Mouse (Mus musculus) cerebral cortex, adult 2 months (tissue): ENCODE measurements around the gene Ampd3.

Source experiments
- WGBS: fragments of 180-500 bp; shearing (Covaris S2); methylation state at CpG from one replicate; pipeline ENCODE4 v1.1.7; 2018; 5-methylcytosine and 5-hydroxymethylcytosine counted together

Gene Ampd3

DNA sequence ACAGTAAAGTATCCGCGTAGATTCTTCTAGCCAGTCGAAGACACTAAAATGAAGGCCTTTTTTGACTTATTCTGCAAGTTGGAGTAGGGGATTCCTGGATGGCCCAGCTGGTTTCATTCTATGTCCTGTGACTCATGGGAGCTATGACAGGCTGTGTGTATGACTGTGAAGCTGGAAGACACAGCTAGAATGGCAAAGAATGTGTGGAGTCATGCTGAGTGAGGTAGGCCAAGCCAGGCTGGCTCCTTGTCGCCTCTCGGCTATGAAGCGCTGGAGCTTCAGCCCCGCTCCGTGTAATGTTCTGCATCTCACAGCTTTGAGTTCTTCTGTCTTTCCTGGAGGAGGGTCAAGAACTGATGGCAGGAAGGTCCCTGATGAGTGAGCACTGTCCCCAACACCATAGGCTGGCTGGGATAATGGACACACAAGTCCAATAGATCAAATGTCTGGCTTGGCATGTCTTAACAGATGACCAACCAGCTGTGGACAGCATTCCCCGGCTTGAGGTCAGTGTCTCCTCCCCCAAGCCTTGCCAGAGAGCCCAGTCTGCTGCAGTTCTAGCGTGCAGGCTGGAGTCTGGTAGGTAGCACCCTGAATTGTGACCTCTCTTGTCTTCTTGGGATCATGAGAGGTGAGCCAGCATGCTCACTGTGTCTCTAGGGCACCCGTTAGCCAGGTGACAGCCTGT lies 29.9 kb downstream of the Ampd3 start:
- 77% methylated on average over 11 of the region's 11 CpGs for whole genome bisulfite sequencing

DNA sequence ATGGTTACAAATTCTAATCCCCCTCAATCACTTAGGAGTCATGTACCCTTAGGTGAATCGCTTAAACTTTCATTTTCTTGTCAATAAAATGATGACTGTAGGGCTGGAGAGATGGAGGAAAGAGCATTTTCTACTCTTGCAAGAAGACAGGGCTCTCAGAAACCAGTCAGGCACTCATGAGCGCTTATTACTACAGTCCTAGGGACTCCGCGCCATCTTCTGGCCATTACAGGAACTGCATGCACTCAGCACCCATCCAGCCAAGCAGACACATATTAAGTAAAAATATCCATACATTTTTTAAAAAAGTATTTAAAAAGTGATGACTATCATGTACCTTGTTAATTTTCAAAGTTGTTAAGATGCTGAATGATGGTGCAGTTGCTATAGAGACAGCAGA lies 33.0 kb downstream of the Ampd3 start:
- WGBS: 2% methylated on average over 4 of the region's 4 CpGs

DNA sequence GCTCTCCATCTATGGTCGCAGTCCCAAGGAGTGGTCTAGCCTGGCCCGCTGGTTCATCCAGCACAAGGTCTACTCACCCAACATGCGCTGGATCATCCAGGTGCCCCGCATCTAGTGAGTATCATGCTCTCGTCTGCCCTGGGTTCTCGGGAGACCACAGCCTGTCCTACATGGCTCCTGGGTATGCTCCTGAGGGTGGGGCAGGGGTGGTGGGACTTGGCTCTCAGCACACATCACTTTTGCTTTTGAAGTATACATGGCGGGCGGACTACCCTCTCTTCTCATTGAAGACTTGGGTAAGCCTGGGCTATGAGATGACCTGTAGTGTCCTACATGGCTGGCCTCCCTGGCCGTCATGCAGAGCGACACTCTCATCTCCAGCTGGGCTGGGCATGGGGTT lies 35.1 kb downstream of the Ampd3 start:
- 94% methylated on average over 10 of the region's 10 CpGs for WGBS

DNA sequence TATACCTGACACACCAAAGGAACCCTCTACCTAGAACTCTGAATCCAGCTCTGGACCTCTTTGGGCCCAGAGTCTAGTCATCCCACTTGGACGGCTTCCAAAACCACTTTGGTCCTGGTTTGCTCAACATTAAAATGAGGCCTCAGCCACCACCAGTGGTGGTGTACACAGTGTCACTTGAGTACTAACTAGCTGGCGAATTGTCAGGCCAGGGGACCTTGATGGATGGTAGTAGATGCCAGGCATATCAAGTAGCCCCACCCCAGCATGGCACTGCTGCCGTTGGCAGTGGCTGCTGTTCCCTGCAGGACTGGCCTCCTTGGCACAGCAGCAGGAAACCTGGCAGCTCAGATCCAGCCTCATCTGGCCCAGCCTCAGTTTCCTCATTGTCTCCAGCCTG lies 36.3 kb downstream of the Ampd3 start:
- 64% methylated on average over 3 of the region's 3 CpGs for WGBS

DNA sequence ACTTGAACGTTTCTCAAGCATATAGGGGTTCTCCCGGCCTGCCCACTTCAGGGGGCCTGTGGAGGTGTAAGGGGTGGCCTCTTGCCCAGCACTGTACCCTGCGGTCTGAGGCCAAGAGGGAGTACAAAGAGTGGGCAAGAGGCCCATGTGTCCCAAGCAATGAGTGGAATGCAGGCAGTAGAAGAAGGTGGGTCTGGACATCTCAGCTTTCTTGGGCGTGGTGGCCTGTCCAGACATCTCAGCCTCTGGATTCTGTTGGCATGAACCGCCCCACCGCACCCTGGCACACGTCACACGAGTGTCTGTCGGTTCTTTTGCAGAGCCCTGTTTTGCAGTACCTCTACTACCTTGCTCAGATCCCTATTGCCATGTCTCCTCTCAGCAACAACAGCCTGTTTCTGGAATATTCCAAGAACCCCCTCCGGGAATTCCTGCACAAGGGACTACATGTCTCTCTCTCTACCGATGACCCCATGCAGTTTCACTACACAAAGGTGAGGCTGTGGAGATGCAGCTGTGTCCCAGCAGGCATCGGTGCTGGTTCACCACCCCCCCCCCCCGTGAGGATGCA lies 39.5 kb downstream of the Ampd3 start:
- 88% methylated on average over 13 of the region's 13 CpGs for WGBS

DNA sequence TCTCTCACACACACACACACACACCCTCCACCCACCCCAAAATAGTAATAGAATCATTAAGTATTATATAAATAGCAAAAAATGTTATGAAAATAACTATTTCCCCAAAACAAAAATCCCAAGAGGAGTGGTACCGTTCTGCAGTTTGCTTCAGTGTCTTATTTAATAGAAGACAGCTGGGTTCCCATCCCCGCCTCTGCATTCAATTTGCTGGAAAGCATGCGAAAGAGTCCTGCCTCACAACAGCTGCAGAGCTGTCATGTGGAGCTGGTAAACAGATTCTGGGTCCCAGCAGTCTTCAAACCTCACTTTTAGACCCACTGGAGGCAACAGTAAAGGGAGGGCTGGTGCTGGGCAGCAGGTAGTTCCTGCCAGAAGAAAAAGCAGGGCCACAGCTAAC lies 41.0 kb downstream of the Ampd3 start:
- whole genome bisulfite sequencing: 36% methylated on average over 3 of the region's 3 CpGs

DNA sequence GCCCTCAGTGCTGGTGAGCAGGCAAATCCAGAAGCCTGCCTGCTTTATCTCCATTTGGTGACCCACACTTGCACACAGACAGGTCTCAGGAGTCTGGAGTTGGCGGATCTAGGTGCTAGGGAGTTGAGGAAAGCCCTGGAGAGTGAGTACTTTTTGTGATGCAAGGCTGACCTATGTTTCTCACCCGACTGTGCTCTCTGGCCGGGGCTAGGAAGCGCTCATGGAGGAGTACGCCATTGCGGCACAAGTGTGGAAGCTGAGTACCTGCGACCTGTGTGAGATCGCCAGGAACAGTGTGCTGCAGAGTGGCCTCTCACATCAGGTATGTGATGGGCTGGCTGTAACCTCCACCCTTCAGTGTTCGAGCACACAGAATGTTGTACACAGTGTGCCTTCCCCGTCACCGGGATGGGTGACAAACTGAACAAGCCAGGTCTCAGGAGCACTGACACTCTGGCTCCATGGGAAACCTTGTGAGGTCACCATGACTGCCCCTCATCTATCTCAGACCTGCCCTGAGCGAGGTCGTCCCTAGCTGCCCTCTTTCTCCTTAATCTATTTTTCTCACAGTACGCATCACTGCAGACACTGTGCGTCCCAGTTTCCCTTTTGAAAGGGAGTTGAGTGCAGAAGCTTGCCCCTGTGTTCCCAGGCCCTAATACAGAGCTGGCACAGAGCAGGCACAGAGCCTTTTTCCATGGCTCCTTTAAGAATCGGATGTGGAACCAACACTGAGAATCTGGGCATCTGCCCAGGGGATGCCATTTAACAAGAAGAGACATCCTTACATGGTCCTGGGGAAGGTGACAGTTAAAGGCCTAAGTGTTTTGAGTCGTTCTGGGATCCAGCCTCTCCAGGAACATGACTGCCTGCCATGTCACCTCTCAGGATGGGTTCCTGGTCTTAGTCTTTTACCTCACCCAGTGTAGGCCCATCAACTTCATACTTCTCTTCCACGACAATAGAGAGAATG lies 41.9 kb downstream of the Ampd3 start:
- 79% methylated on average over 18 of the region's 18 CpGs for WGBS

DNA sequence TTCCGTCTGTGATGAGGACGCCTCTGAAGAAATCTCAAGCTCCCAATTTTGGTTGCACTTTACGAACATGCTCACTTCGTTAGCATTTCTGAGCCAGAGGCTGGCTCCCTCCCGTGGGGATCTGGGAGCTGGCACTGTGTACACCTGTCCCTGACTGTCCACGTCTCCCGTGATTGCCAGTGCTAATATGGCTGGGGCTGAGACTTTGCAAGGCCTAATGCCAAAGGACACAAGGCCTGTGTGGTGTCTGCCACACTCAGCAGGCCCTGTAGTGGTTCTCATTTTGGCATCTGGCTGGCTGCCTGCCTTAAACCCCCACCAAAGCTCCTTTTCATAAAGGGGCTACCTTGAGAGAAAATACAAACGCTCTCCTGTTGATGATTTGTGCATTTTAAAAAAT lies 43.0 kb downstream of the Ampd3 start:
- 67% methylated on average over 8 of the region's 8 CpGs for WGBS

DNA sequence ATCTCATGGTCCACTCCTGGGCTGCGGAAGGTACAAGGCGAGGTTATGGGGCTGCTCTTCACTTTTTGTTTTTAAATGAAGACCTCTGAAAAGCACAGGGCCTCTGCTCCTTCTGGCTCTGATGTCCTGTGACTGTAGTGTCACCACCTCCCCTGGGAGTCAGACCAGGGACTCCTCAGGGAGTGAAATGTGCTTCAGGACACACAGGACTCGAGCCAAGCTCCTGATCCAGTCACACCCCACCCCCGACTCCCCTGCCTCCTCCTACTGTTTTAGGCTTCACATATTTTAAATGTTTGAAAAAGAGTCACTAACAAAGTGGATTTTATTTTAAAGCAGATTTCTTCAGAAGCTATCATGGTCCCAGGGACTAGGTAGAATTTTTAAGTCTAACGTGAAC lies 43.5 kb downstream of the Ampd3 start:
- WGBS: 68% methylated on average over 5 of the region's 5 CpGs

DNA sequence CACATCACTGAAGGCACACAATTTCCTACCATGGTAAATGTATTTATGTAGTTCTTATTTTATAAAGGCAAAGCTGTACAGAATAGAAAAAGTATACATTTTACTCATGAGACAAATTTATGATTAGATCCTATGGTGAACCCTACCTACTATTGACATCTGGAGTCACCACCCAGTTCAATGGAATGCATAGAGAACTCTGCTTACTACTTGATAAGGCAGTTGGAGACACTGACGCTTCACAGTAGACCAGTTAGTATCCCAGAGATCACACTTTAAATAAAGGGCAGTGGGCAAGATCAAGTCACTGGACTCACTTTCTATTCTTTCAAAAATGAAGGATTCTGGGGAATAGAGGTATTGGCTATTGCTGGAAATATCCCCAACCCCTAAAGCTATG lies 46.0 kb downstream of the Ampd3 start:
- 98% methylated on average over 1 of the region's 1 CpGs for WGBS

DNA sequence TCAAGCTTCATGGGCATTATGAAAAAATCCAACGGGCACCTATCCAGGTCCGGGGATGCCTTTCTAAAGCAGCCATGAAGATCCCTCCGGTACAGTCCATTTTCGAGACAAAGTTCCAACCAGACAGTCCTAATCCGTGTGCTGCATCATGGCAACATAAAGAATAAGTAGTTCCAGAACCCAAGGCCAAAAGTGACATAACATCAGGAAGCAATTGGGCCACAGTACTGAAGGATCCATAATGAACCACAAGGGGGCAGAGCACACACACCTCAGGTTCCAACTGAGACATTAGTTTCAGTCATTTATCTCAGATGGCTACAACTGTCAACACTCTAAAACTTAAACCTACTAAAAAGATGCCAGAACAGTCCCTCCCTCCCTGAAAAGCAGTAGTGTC lies 48.0 kb downstream of the Ampd3 start:
- 41% methylated on average over 5 of the region's 5 CpGs for WGBS

DNA sequence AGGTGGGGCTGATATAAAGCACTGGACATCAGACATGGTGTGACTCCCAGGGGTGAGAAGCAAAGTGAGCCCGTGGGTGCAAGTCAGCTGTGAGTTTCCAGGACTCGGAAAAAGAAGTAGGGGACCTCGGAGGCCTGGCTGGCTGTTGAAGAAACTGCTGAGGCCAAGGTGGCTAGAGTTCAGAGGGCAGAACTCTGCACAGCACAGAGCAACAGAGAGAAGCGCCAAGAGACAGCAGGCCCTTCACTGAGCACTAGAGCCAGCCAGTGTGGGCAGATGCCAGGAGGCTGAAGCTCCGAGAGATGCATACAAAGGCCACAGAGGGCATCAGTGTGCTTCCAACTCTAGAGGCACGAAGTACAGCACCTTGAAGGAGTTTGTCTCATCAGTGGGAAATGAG lies 50.2 kb downstream of the Ampd3 start:
- 57% methylated on average over 6 of the region's 6 CpGs for WGBS

DNA sequence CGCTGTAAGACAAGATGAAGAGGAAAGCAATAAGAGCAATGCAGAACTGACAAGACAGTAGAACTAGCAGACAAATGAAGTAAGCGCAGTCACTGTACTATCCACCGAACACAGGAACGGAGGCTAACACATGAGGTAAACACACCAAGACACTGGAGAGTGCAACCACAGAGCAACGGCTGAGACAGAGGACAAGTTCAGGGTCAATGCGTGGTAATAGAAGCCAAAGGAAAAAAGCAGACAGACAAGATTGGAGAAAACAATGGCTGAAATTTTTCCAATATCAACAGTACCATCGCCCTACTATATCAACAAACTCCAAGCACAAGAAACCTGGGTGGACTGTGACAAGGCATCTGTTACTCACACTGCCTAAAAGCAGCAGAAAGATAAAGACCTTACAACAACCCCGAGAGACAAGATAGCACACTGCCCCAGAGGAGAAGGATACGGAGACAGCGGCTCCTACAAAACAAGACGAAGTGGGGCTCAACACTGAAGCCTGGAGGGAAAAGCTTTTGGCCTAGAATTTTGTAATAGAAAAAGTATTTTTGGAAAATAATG lies 50.9 kb downstream of the Ampd3 start:
- 79% methylated on average over 11 of the region's 11 CpGs for WGBS

DNA sequence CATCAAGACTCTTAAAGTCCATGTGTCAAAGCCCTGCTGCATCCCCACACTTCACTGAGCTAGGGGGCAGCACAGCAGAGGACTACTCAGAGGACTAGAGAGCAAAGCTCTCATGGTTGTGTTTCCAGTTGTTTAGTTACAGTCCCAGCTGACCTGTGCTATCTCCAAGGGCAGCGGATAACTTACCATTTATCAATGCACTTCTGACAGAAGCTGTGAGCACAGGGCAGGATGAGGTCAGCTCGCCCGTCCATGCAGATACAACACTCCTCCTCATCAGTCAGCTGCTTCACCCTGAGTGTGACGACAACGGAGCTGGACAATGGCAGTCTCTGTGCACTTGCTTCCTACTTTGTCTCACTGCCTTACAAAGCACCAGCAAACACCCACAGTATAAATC lies 53.1 kb downstream of the Ampd3 start:
- WGBS: 42% methylated on average over 5 of the region's 5 CpGs

DNA sequence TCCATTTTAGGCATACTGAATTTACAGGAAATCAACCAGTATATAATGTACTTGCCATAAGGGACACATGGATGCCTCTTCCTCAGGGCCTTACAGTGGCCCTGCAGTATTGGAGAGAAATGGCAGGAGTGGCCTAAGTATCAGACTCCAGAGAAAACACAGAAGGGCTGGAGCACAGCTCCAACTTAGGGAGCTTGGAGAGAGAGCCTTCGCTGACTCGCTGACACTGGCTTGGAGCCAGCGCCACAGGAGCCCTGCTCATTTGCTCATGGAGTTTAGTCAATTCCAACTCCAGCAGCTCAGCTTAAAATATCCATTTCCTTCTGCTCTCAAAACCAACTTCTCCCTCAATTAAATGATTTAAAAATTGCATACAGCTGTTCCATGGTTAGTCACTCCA lies 53.6 kb downstream of the Ampd3 start:
- WGBS: 14% methylated on average over 3 of the region's 3 CpGs

DNA sequence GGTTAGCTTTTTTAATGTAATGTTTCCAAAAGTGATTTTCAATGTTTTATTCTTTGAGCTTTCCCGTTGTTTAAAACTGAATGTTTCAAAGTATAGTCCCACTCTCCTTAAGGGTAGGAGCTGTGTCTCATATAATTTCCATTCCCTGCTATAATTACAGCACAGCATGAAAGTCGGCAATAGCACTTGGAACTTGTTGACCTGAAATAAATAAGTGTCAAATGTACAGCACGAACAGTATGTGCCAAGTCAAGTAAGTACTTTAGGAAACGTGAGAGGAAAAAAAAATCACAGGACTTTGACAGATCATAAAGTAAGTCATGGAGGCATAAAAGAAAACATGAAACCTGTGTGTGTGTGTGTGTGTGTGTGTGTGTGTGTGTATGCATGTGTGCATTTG lies 54.0 kb downstream of the Ampd3 start:
- 37% methylated on average over 4 of the region's 4 CpGs for WGBS

DNA sequence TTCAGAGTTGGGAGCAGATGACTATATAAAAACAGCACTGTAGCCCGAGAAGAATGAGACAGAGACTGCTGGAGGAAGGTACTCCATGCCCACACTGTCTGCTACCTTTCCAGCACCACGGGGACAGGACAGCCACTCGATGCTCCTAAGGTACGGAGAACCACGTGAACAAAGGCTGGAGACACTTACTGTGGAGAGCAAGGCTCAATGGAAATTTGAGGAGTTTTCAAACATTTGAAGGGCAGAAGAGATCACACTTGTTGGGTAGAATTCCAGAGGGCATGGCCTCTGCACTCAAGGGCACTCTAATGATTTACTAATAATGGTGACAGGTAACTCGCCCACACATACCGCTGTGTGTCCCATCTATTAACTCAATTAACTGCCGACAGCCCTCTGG lies 55.1 kb downstream of the Ampd3 start:
- 87% methylated on average over 8 of the region's 8 CpGs for WGBS

DNA sequence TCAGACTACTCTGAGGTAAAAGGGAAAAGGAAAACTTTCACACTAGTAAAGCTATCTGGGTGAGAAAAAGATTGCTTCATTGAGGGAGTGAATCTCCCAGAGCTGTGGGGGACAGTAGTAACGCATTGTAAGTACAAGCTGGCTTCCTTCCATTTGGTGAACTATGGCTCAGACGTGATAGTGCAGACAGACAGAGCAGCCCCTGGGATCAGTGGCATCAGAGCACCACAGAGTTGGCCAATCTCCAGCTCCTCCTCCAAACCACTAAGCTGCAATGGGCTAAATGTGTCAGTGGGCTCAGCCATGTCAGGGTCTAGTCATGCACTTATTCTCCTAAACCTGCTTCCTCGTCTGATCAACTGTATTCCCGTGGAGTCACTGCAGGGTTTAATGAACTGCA lies 55.6 kb downstream of the Ampd3 start:
- WGBS: 61% methylated on average over 4 of the region's 4 CpGs

DNA sequence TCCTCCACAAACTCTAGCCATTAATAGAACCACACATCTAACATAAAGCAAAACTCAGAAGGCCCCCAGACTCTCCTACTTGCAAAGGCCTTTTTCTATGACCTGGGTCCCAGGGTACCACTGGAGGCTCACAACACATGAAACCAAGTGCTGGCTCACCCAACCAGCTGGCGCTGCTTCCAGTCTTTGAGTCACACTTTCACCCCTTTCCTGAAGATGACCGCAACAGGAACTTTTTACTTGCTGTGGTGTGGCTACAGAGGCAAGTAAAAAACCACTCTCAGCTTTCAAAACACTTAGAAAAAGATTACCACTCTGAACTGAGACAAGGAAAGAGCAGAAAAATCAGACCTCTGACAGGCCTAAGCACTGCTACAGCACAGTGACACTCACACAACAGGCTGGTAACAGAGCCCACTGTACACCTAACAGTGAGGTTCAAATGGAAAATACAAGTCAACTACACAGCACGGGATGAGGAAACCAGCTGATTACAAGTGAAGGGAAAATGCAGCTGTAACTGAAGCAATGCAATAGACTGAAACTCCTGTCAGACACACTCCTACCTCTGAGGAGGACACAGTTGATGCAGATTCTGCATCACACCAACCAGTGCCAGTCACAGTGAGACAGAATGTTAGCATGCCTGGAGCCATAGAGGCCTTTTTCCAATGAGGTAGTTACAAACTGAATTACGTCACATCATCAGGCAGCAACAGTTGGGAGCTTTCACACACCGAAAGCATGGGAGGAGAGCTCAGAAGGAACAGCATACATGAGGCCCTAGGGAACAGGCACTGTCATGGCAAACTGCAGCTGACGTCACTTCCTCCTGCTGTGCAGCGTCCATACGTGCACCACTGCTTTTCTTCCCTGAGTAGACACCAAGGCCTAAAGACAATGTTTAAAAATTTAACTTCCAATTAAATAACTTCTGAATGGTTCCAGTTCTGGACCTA lies 56.3 kb downstream of the Ampd3 start:
- WGBS: 79% methylated on average over 8 of the region's 8 CpGs

DNA sequence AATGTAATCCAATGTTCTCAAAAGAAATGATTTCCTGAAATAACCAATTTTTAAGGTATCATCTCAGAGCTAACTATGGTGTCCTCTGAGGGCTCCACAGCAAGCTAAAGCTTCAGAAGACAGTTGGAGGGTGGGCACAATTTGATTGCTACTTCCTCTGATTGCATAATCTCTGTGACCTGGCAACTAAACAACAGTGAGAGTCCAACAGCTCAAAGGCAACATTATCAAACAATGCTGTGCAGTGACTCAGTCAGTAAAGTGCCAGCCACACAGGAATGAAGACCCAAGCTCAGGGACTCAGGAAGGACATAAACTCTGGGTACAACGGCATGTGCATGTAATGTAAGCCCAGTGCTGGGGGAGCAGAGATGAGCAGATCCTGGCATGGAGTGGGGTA lies 65.0 kb downstream of the Ampd3 start:
- WGBS: 75% methylated on average over 1 of the region's 1 CpGs

DNA sequence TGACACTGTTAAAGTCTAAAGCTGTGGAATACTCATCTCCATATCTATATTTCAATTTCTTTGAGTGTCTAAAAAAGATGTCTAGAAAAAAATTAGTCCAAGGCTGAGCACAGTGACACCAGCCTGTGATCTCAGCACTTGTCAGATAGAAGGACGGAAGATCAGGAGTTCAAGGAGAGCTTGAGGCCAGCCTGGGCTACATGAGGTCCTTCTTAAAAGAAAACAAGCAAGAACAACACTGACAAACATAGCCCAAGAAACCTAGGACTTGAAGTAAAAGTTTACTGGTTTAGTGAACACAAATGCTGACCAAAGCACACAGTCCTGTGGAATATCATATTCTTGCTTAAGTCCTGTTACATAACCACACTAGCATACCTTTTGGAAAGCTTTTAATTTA lies 66.0 kb downstream of the Ampd3 start:
- 94% methylated on average over 1 of the region's 1 CpGs for WGBS
